ENCODE assay signal across 9 mouse cellular contexts in genomic region chr9:96436901-96437804, GRCm38 (mm10). TPM values are rescaled to one million over a fixed set of nuclear protein-coding genes. Genes with fewer than 3 reads are reported as not detected.
DNase-seq lines count a peak whose midpoint lies in the region; ATAC-seq and TF ChIP-seq lines count a peak whose summit lies in the region.
"Had no signal": no experiment of that assay in that cellular context is flagged by ENCODE, and none has a peak within 500 bp of the region (broad histone marks: within the 10 kb centered on the region; RNA-seq: fewer than 3 reads in every experiment).

No protein-coding gene starts in this region.

- peak overlapping the region; percentile 69 for H3K4me2 ChIP-seq in embryonic facial prominence, embryonic 12.5 days (replicated peaks)
- peak overlapping the region; percentile 73 for H3K4me2 ChIP-seq in hindbrain, embryonic 15.5 days
- peak overlapping the region; percentile 57 for H3K4me2 ChIP-seq in liver, embryonic 14.5 days (ENCODE audit: low read depth)
- H3K4me2 ChIP-seq in stomach, postnatal 0 days (replicated peaks; ENCODE audit: low read depth), result peak overlapping the region; percentile 95

- peak overlapping the region; percentile 42; the same call in 1 of the 2 replicates for H3K27ac ChIP-seq in embryonic facial prominence, embryonic 12.5 days
- H3K27ac ChIP-seq in hindbrain, embryonic 15.5 days (replicated peaks), result peak overlapping the region; percentile 75
- H3K27ac ChIP-seq in liver, embryonic 14.5 days, result no peak overlapping the region
- H3K27ac ChIP-seq in stomach, postnatal 0 days (replicated peaks), result peak overlapping the region; percentile 82

- TF ChIP-seq EP300 in liver, embryonic 14.5 days (IDR thresholded peaks at IDR 0.05; ENCODE audit: low read depth), result no peak
- TF ChIP-seq EP300 in stomach, postnatal 0 days (optimal IDR thresholded peaks at IDR 0.05), result no peak

- peaks cover 48% of the 10 kb centered on the region for H3K4me1 ChIP-seq in E14TG2a.4 (replicated peaks; ENCODE audit: low read depth, low read length)
- peaks cover 24% of the 10 kb centered on the region for H3K4me1 ChIP-seq in embryonic facial prominence, embryonic 12.5 days
- H3K4me1 ChIP-seq in hindbrain, embryonic 15.5 days (replicated peaks), result peaks cover 32% of the 10 kb centered on the region
- peaks cover 0 to 9% of the 10 kb centered on the region in 2 experiments; a peak in 1 of 4 replicates for H3K4me1 ChIP-seq in liver, embryonic 14.5 days (replicated peaks; ENCODE audit: control insufficient read depth in 2 of 2, insufficient read depth in 2 of 2, low read length in 1 of 2)
- H3K4me1 ChIP-seq in stomach, postnatal 0 days (replicated peaks; ENCODE audit: control insufficient read depth, insufficient read depth), result peaks cover 4% of the 10 kb centered on the region; the same call in 1 of the 2 replicates

- ATAC-seq in embryonic facial prominence, embryonic 12.5 days (ENCODE audit: insufficient number of reproducible peaks, insufficient read depth, low FRiP score, low TSS enrichment), result no peak
- peak; percentile 61 for ATAC-seq in hindbrain, embryonic 15.5 days (ENCODE audit: low FRiP score, low read depth)
- 0 out of 2 replicates have a peak, but pooled peaks have one; percentile 24 for ATAC-seq in liver, embryonic 14.5 days (ENCODE audit: insufficient read depth)
- no peak; the same call in 1 of the 2 replicates for ATAC-seq in stomach, postnatal 0 days (ENCODE audit: low FRiP score, low TSS enrichment)

- peak overlapping the region; percentile 42 for H3K9ac ChIP-seq in embryonic facial prominence, embryonic 12.5 days
- peak overlapping the region; percentile 47 for H3K9ac ChIP-seq in hindbrain, embryonic 15.5 days
- no peak overlapping the region for H3K9ac ChIP-seq in liver, embryonic 14.5 days (replicated peaks)
- H3K9ac ChIP-seq in stomach, postnatal 0 days (ENCODE audit: low read length), result peak overlapping the region; percentile 75

- H3K36me3 ChIP-seq in E14TG2a.4 (ENCODE audit: insufficient read depth, low read length), result no peaks in the 10 kb centered on the region
- no peaks in the 10 kb centered on the region for H3K36me3 ChIP-seq in embryonic facial prominence, embryonic 12.5 days
- H3K36me3 ChIP-seq in hindbrain, embryonic 15.5 days, result no peaks in the 10 kb centered on the region
- H3K36me3 ChIP-seq in liver, embryonic 14.5 days (replicated peaks; ENCODE audit: control insufficient read depth, insufficient read depth, low read depth), result no peaks in the 10 kb centered on the region
- no peaks in the 10 kb centered on the region for H3K36me3 ChIP-seq in stomach, postnatal 0 days (ENCODE audit: control insufficient read depth, insufficient read depth, low read length)
- H3K36me3 ChIP-seq: G1E had no signal

- H3K4me3 ChIP-seq in E14TG2a.4 (replicated peaks; ENCODE audit: low read length), result peak overlapping the region; percentile 70
- H3K4me3 ChIP-seq in embryonic facial prominence, embryonic 12.5 days, result peak overlapping the region; percentile 41
- peak overlapping the region; percentile 40 for H3K4me3 ChIP-seq in hindbrain, embryonic 15.5 days
- H3K4me3 ChIP-seq in liver, embryonic 14.5 days (ENCODE audit: insufficient read depth in 1 of 2, low read depth in 2 of 2, low read length in 2 of 2), result peak overlapping the region; percentile 32 to 45
- H3K4me3 ChIP-seq in stomach, postnatal 0 days (ENCODE audit: low read depth, low read length), result peak overlapping the region; percentile 47

- no peak for TF ChIP-seq CTCF in E14TG2a.4 (conservative IDR thresholded peaks at IDR 0.05; ENCODE audit: low read length)
- no peak for TF ChIP-seq CTCF in liver, embryonic 14.5 days (IDR thresholded peaks at IDR 0.05; ENCODE audit: low read depth)
- no peak for TF ChIP-seq CTCF in stomach, postnatal 0 days (IDR thresholded peaks at IDR 0.05; ENCODE audit: low read depth)

- peak; percentile 43 for DNase-seq in gastrocnemius, postnatal 10 days
- no peak for DNase-seq in gastrocnemius, postnatal 36 days
- DNase-seq in liver, embryonic 14.5 days (ENCODE audit: low read depth in 3 of 3, low spot score in 3 of 3), result no peak
- DNase-seq in stomach, postnatal 0 days (ENCODE audit: low spot score), result no peak
- DNase-seq in left cerebral cortex, adult 9 months (ENCODE audit: low spot score in 2 of 2), result no peak

- 10% methylated on average over 28 of the region's 28 CpGs for WGBS in embryonic facial prominence, embryonic 12.5 days
- WGBS in hindbrain, embryonic 15.5 days, result 5% methylated on average over 28 of the region's 28 CpGs
- 19% methylated on average over 28 of the region's 28 CpGs for WGBS in liver, embryonic 14.5 days (ENCODE audit: insufficient replicate concordance)
- 25% methylated on average over 28 of the region's 28 CpGs for WGBS in stomach, postnatal 0 days

- peaks cover 65% of the 10 kb centered on the region for H3K27me3 ChIP-seq in E14TG2a.4 (ENCODE audit: insufficient read depth, low read length)
- no peaks in the 10 kb centered on the region for H3K27me3 ChIP-seq in embryonic facial prominence, embryonic 12.5 days
- H3K27me3 ChIP-seq in hindbrain, embryonic 15.5 days, result no peaks in the 10 kb centered on the region
- H3K27me3 ChIP-seq in liver, embryonic 14.5 days (ENCODE audit: control insufficient read depth, insufficient read depth, low read length), result peaks cover 12% of the 10 kb centered on the region
- no peaks in the 10 kb centered on the region for H3K27me3 ChIP-seq in stomach, postnatal 0 days (ENCODE audit: control insufficient read depth, insufficient read depth, low read length)

- intact Hi-C loops in gastrocnemius, postnatal 36 days (cut with DNase I), result no loop called here

- H3K9me3 ChIP-seq in E14TG2a.4 (ENCODE audit: low read length), result no peaks in the 10 kb centered on the region
- H3K9me3 ChIP-seq in embryonic facial prominence, embryonic 12.5 days, result no peaks in the 10 kb centered on the region
- no peaks in the 10 kb centered on the region for H3K9me3 ChIP-seq in hindbrain, embryonic 15.5 days
- no peaks in the 10 kb centered on the region for H3K9me3 ChIP-seq in liver, embryonic 14.5 days (ENCODE audit: control insufficient read depth, low read length)
- H3K9me3 ChIP-seq in stomach, postnatal 0 days (ENCODE audit: control insufficient read depth, low read length), result no peaks in the 10 kb centered on the region
- H3K9me3 ChIP-seq: G1E had no signal

RNA-seq across cellular contexts. Expression of gene Rnf7, which starts 41.3 kb away (rescaled TPM):
- total RNA-seq in gastrocnemius, postnatal 10 days (2021), result 10 to 100 TPM; 75.8 to 85.4 TPM
- 10 to 100 TPM; 63.7 to 73.1 TPM for total RNA-seq in gastrocnemius, postnatal 36 days (2021)
- 246 and 252 TPM in 2 replicates for polyA plus RNA-seq in embryonic facial prominence, embryonic 12.5 days (2016; fragmentation: Nextera tagmentation; extraction: Ambion mirVana)
- 205 and 214 TPM in 2 replicates for polyA plus RNA-seq in hindbrain, embryonic 15.5 days (2015; fragmentation: Nextera tagmentation; extraction: Ambion mirVana)
- 64.2 and 110 TPM in 2 replicates for polyA plus RNA-seq in liver, embryonic 14.5 days (2012; rRNA removed)
- 78.6 and 82.3 TPM in 2 replicates for polyA plus RNA-seq in liver, embryonic 14.5 days (2014; fragmentation: Nextera tagmentation; extraction: Ambion mirVana)
- polyA plus RNA-seq in stomach, postnatal 0 days (2015; fragmentation: Nextera tagmentation; extraction: Ambion mirVana), result 163 and 169 TPM in 2 replicates

Comparison
In these comparisons a context has a peak if more than half of its experiments do, and no peak if none do; other contexts are left out.
1. ATAC-seq: peak in hindbrain, embryonic 15.5 days (single experiment) and liver, embryonic 14.5 days (single experiment); none in embryonic facial prominence, embryonic 12.5 days (single experiment) and stomach, postnatal 0 days (single experiment).
2. Peak in every context shown above with its lines, with median percentiles within 50 percentile points of each other: H3K4me3 ChIP-seq and H3K4me2 ChIP-seq.